8 mouse cellular contexts compared by ENCODE assay signal in genomic region chr3:127634101-127634983, GRCm38 (mm10). TPM values are rescaled to one million over a fixed set of nuclear protein-coding genes. Genes with fewer than 3 reads are reported as not detected.
A peak's percentile ranks its signal among the peaks of the same experiment; 100 is the strongest.
DNase-seq lines count a peak whose midpoint lies in the region; ATAC-seq and TF ChIP-seq lines count a peak whose summit lies in the region.

No protein-coding gene starts in this region.

- DNase-seq in G1E (ENCODE audit: low spot score), result no peak
- DNase-seq in c-Kit-positive CD71-positive TER-119-negative erythroid progenitor cells, embryonic 14.5 days (ENCODE audit: low read depth), result peak; percentile 50
- peak; percentile 96 for DNase-seq in forebrain, embryonic 11.5 days (ENCODE audit: low spot score)
- DNase-seq in heart, postnatal 14 days, result peak; percentile 86 to 89
- DNase-seq in large intestine, adult 2 months (ENCODE audit: low read depth, low spot score), result peak; percentile 27
- peak; percentile 86 for DNase-seq in lung, embryonic 14.5 days
- peak; percentile 76 for DNase-seq in thymus, adult 2 months

- peaks cover 75% of the 10 kb centered on the region for H3K27me3 ChIP-seq in G1E (ENCODE audit: insufficient read depth, low read length)
- H3K27me3 ChIP-seq in forebrain, embryonic 11.5 days (ENCODE audit: control insufficient read depth, insufficient read depth, low read length), result peaks cover 79% of the 10 kb centered on the region
- H3K27me3 ChIP-seq in lung, embryonic 14.5 days (ENCODE audit: insufficient read depth, low read length), result peaks cover 93% of the 10 kb centered on the region
- H3K27me3 ChIP-seq in thymus, adult 2 months (ENCODE audit: control insufficient read depth, insufficient read depth, low read length), result peaks cover 36% of the 10 kb centered on the region

- H3K9ac ChIP-seq in forebrain, embryonic 11.5 days (ENCODE audit: low read length), result peak overlapping the region; percentile 75
- H3K9ac ChIP-seq in lung, embryonic 14.5 days, result no peak overlapping the region

- peak; percentile 73 for TF ChIP-seq CTCF in G1E (IDR thresholded peaks at IDR 0.05; ENCODE audit: low read depth, low read length)
- TF ChIP-seq CTCF in lung, embryonic 14.5 days (IDR thresholded peaks at IDR 0.05; ENCODE audit: low read depth), result peak; percentile 76
- TF ChIP-seq CTCF in thymus, adult 2 months (IDR thresholded peaks at IDR 0.05; ENCODE audit: borderline replicate concordance, control insufficient read depth, extremely low read depth, insufficient read depth, low read length, poor library complexity), result peak; percentile 99

- TF ChIP-seq POLR2A in thymus, adult 2 months (IDR thresholded peaks at IDR 0.05; ENCODE audit: control insufficient read depth, extremely low read depth, insufficient read depth, low read length, poor library complexity), result no peak

- ATAC-seq in G1E (ENCODE audit: extremely low read depth, insufficient number of reproducible peaks, low FRiP score, poor library complexity, severe bottlenecking), result no peak
- peak; percentile 72 for ATAC-seq in forebrain, embryonic 11.5 days (replicated peaks; ENCODE audit: low FRiP score)
- ATAC-seq in lung, embryonic 14.5 days (ENCODE audit: insufficient read depth), result peak; percentile 85
- peak; percentile 56 for ATAC-seq in neutrophil, adult 5-6 weeks (ENCODE audit: extremely low read depth, insufficient number of reproducible peaks, low FRiP score, poor library complexity, severe bottlenecking)

- peak overlapping the region; percentile 71 for H3K4me2 ChIP-seq in forebrain, embryonic 11.5 days (ENCODE audit: low read depth, low read length, severe bottlenecking)
- peak overlapping the region; percentile 76 for H3K4me2 ChIP-seq in lung, embryonic 14.5 days

- peaks cover 32% of the 10 kb centered on the region for H3K4me1 ChIP-seq in G1E (ENCODE audit: insufficient read depth, low read depth, low read length)
- H3K4me1 ChIP-seq in forebrain, embryonic 11.5 days (replicated peaks; ENCODE audit: control insufficient read depth, insufficient read depth, low read length), result peaks cover 8% of the 10 kb centered on the region; the same call in 1 of the 2 replicates
- H3K4me1 ChIP-seq in lung, embryonic 14.5 days (ENCODE audit: insufficient read depth), result peaks cover 13% of the 10 kb centered on the region
- H3K4me1 ChIP-seq in thymus, adult 2 months (replicated peaks; ENCODE audit: control insufficient read depth, insufficient read depth, low read length), result peaks cover 12% of the 10 kb centered on the region

- peak overlapping the region; percentile 50; the same call in 1 of the 2 replicates for H3K4me3 ChIP-seq in G1E (ENCODE audit: low read depth, low read length)
- peak overlapping the region; percentile 53 for H3K4me3 ChIP-seq in forebrain, embryonic 11.5 days (ENCODE audit: low read depth, low read length)
- H3K4me3 ChIP-seq in lung, embryonic 14.5 days (ENCODE audit: low read depth, low read length), result peak overlapping the region; percentile 41
- H3K4me3 ChIP-seq in thymus, adult 2 months (ENCODE audit: control insufficient read depth, insufficient read depth, low read length), result peak overlapping the region; percentile 14

- WGBS in forebrain, embryonic 11.5 days, result under 1% methylated on average over 58 of the region's 58 CpGs
- WGBS in large intestine, adult 2 months, result 1% methylated on average over 58 of the region's 58 CpGs
- under 1% methylated on average over 58 of the region's 58 CpGs for WGBS in lung, embryonic 14.5 days
- 2% methylated on average over 58 of the region's 58 CpGs for WGBS in thymus, adult 2 months

- no peaks in the 10 kb centered on the region for H3K36me3 ChIP-seq in G1E (replicated peaks)
- H3K36me3 ChIP-seq in forebrain, embryonic 11.5 days (ENCODE audit: control insufficient read depth, insufficient read depth, low read length), result no peaks in the 10 kb centered on the region
- no peaks in the 10 kb centered on the region for H3K36me3 ChIP-seq in lung, embryonic 14.5 days (ENCODE audit: insufficient read depth)
- H3K36me3 ChIP-seq in thymus, adult 2 months (ENCODE audit: control insufficient read depth, insufficient read depth, low read length), result no peaks in the 10 kb centered on the region

- intact Hi-C loops in heart, postnatal 14 days (cut with DNase I), result loop anchor here (5.0 kb wide), 2 partner anchors 1568 to 1583 kb away; no protein-coding TSS in a partner anchor

- H3K27ac ChIP-seq in forebrain, embryonic 11.5 days (ENCODE audit: low read depth, low read length), result peak overlapping the region; percentile 89
- no peak overlapping the region for H3K27ac ChIP-seq in lung, embryonic 14.5 days (ENCODE audit: low read depth)
- no peak overlapping the region for H3K27ac ChIP-seq in thymus, adult 2 months (ENCODE audit: control insufficient read depth, insufficient read depth, low read length)

- H3K9me3 ChIP-seq in G1E (replicated peaks), result peaks cover 14% of the 10 kb centered on the region
- no peaks in the 10 kb centered on the region for H3K9me3 ChIP-seq in forebrain, embryonic 11.5 days (ENCODE audit: control insufficient read depth, low read length)
- H3K9me3 ChIP-seq in lung, embryonic 14.5 days (ENCODE audit: low read depth, low read length), result no peaks in the 10 kb centered on the region

RNA-seq across cellular contexts. Expression of gene Neurog2, which starts 1.4 kb away (rescaled TPM):
- total RNA-seq in G1E (2014; fragmentation: Nextera tagmentation) (not detected in 2 replicates), G1E (2017) (0.05 TPM in 1 of 2 replicates, not detected in the other)
- polyA plus RNA-seq in G1E (2012), result not detected in 2 replicates
- 88.6 and 94.4 TPM in 2 replicates for polyA plus RNA-seq in forebrain, embryonic 11.5 days (2014; fragmentation: Nextera tagmentation; extraction: Ambion mirVana)
- total RNA-seq in heart, postnatal 14 days (2021), result not detected
- polyA plus RNA-seq in large intestine, adult 2 months (2012; rRNA removed), result not detected in 2 replicates
- not detected in 2 replicates for polyA plus RNA-seq in lung, embryonic 14.5 days (2014; fragmentation: Nextera tagmentation; extraction: Ambion mirVana)
- not detected in 2 replicates for total RNA-seq in neutrophil, adult 5-6 weeks (2017)
- polyA plus RNA-seq in thymus, adult 2 months (2012; rRNA removed), result 0.09 and 0.20 TPM in 2 replicates

Comparison
In these comparisons a context has a peak if more than half of its experiments do, and no peak if none do; other contexts are left out.
1. RNA of gene Neurog2, which starts 1.4 kb away (polyA plus RNA-seq): 88.6 to 94.4 TPM in forebrain, embryonic 11.5 days; 0.09 to 0.20 TPM in thymus, adult 2 months, not detected in G1E, not detected in large intestine, adult 2 months and not detected in lung, embryonic 14.5 days; every median in the first group is over 10 times any median in the second.
2. Peak in every context shown above with its lines, with median percentiles within 50 percentile points of each other: H3K4me3 ChIP-seq and CTCF ChIP-seq.